Mouse (Mus musculus) kidney, postnatal 10 days (tissue): Measurements from ENCODE around the gene Dohh.
A peak's percentile ranks its signal among the peaks of the same experiment; 100 is the strongest.

ENCODE experiments used
- DNase-seq: peaks from one replicate; pipeline ENCODE4 v3.0.0; 2021; ENCODE audit warnings: mixed read lengths

Gene Dohh

DNA sequence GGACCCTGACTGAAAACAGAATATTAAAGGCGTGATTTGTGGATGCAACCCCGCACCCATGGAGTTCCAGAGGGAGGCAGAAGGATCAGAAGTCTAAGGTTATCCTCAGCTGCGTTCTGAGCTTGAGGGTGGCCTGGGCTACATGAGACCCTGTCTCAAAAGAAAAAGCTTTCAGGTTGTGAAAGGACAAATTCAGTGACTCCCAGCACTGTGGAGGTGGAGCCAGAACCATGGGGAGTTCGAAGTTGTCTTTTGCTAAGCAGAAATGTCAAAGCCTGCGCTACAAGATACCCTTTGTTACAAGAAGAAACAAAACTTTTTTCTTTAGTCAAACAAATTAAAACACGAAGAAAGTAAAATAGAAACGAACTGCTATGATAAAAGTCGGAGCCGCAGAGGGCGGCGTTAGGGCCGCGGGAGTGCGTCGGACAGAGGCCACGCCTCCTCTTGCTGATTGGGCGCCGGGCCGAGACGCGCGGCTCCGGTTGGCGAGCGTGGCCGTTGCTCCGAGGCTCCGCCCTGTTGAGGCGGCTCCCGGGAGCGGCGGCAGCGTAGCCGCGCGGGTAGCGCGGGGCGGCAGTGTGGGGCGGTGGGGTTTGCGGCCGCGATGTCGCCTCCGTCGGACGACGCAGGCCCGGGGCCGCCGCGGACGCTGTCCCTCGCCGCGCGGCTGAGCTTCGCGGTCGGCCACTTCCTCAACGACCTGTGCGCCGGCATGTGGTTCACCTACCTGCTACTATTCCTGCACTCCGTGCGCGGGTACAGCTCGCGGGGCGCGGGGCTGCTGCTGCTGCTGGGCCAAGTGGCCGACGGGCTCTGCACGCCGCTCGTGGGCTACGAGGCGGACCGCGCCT is 27.0 kb upstream of the Dohh start, which contains the start of gene Mfsd12:
TSS of gene Mfsd12 (plus strand) at position 501 of the 854 bp plus-strand sequence.
- peak; percentile 96 for DNase-seq

DNA sequence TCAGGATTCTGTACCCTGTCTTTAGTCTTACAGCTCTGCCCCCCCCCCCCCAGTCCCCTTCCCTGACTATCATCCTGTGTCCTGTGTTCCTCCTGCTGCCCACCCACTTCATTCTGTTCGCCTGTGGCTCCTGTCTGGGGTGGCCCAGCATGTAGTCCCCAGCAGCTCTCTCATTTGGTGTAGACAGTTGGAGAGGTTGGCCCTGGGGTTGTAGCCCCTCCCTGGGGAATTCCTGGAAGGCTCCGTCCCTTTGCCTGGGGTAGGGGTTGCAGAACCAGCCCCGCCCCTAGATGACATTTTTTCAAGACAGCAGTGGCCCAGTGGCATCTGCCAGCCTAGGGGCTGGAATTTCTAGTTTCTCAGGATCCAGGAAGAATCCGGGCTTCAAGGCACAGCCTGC is 26.0 kb upstream of the Dohh start:
- no peak for DNase-seq

DNA sequence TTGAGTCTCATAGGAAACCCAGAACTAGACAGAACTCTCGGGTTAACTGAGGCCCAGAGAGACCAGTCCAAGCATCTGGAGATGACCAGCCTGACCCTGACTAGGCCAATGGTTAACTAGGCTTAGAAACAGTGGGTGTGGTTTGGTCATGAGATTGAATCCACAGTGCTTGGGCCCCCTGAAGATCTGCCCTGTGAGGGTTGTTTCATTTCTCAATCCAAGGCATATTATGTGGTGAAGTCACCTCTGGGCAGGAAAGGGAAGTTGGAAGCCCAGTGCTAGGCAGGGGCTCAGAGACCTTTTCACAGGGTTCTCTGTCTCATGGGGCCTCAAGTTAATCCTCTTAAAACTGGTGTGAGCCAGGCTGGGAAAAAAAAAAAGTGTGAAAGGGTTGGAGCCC is 25.4 kb upstream of the Dohh start:
- no peak for DNase-seq

DNA sequence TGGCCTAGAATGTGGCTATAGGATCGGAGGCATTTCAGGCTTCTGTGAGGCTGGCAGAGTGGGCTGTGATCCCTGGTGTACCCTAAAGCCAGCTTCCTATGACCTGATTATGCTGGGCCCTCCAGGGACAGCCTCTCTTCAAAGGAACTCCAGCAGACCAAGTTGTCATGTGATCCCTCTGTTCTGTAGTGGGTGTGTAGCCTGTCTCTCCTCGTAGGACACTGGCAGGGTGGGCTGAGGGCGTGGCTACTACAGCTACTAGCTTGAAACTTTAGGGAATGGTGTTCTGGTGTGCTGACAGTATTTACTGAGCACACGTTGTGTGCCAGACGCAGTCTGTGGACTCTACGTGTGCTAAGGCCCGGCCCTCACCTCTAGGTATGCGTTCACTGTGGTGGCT is 23.5 kb upstream of the Dohh start:
- no peak for DNase-seq

DNA sequence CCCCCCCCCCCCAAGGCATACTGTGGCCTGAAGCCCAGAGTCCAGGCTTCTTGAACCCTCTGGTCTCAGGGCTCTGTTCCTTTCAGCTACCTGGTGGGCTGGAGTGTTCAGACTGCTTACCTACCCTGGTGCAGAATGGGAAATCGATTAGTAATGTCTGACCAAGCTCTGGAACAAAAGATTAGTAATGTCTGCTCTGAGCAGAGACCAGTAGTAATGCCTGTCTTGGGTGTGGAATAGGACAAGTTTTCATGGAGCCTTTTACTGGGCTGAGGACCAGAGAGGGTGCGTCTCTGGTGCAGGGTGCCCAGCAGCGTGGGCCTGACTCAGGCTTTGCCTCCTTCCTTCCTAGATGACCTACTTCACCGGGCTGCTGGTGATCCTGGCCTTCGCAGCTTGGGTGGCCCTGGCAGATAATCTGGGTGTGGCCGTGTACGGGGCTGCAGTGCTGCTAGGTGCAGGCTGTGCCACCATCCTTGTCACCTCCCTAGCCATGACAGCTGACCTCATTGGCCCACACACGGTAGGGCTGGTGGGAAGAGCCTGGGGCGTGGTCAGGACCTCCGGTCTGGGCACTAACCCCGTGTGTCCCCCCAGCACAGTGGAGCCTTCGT is 21.8 kb upstream of the Dohh start:
- DNase-seq = no peak

DNA sequence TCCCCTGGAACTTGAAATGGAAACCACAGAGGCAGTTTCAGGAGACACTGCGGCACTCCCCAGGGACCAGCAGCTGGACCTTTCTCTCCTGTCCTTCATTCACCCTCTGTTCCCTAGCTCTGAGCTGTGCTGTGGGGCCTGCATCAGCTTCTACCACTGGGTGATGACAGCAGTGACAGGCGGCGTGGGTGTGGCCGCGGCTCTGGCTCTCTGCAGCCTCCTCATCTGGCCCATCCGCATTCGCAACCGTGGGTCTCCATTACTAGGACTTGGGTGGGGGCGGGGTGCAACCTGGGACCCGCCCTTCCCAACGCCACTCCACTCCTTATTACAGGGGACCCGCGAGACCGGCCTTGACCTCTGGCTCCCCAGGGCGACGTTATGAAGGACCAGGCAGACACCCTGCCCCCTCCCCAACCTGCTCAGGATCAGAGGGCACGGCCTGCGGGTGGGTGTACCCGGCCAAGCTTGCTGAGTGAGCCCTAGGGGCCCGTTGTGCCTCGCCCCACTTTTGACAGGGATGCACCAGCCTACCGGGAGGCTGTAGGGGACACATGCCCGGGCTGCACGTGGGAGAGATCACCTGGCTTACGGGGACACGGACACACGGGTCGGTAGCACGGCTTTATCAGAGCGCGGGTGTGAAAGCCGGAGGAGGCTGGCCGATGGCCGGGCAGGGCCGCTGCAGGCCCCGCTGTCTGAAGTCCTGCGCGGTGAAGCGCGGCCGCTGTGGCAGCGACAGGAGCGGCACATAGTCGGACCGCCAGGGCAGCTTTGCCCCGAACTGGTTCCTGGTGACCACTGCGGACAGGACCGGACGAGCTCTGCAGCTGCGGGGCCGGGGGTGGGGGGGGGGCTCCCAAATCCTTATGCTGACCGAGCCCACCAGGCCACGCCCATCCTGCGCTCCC is 20.5 kb upstream of the Dohh start:
- peak; percentile 67 for DNase-seq

DNA sequence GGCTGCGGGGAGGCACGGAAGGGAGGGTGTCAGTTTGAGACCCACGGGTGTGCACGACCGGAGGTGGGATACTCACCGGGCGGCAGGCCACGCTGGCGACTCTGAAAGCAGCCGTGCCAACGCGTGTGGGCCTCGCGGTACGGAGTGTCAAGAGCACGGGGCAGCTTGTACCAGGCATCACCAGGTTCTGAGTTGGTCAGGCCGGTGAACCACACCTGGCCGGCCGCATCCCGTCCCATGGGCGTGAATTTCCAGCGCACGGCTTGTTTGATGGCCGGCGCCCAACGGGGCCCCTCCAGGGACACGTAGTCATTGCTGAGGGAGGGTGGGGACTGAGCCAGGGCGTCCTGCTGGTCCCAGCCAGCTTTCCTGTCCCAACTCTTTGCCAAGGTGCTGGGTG is 19.6 kb upstream of the Dohh start:
- DNase-seq = peak; percentile 51

DNA sequence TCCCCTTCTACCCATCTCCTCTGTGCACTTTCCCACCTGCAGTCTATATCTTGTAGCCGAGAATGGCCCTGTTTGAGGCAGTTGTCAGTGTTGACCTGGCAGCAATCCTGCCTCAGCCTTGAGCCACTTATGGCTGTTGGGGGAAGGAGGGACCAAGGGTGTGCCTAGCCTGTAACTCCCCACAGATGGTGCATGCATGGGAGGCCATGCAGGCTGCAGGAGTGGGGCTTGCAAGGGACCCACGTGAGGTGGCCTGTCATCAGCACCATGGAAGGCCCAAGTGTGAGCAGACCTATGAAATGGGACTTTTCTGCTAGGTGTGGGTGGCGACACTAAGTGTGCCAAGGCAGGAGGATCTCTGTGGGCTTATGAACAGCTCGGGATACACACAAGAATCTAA is 19.2 kb upstream of the Dohh start:
- no peak for DNase-seq

DNA sequence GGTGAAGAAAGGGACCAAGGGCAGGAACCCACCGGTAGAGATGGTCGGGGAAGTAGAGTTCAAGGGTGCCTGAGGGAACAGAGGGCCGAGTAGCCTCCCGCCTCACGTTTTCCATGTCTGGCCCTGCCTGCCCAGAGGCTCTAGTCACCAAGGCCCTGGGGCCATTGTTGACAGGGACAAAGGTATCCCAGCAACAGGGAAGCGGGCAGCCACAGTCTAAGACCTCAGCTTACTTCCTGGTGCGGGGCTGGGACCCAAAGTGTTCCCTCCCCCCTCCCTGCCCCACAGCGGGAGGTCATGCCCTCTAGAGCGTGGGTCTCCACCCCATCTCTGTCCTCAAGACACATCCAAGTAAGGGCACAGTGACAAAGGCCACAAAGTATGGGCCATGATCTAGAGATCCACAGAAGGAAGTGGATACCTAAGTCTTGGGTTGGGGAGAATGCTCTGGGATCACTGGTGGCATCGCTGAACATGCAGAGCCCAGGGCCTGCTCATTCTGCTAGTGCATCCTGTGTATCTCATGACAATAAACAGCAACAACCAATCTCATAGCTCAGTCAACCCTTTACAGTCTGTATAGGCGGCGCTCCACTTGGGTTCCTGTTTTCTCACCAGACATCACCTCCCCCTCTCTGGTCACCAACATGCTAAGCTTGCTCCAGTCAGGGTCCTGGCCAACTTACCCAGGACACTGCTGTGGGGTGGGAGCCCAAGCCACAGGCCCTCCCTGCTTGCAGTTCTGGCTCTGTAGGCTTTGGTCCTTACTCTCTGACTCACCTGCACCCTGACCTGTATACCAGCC is 18.4 kb upstream of the Dohh start, which contains the start of gene 4930404N11Rik:
TSS of gene 4930404N11Rik (minus strand) at position 145 of the 805 bp plus-strand sequence.
- DNase-seq = no peak

DNA sequence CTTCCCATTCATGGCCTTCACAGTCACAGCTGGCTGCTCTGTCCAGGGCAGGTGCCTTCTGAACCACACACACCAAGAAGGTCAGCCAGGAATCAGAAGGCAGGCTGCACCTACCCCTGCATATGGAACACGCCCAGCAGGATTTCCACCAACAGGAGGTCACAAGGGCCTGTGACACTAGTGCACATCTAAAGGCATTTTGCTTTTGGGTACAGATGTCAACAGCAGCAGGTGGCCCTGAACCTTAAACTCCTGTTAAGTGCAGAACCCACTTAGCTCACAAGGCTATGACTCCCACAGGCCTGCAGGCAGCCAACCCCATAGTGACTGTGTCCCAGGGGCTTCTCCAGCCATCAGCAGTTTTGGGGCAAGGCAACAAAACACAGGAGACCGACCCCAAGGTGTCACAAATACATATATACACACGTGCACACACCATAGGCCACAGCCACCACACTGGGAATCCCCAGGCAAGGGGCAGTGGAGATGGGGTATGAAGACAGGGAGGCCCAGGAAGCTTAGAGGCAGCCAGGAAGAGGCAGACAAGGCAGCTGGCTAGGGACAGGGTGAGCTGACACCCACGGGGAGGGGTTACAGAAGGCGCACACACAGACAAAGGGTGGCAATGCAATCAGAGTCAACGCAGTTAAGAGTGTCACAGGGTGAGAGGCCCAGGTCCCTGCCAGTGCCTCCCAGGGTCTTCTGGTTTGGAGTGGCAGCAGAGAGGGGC is 17.6 kb upstream of the Dohh start:
- DNase-seq = no peak

DNA sequence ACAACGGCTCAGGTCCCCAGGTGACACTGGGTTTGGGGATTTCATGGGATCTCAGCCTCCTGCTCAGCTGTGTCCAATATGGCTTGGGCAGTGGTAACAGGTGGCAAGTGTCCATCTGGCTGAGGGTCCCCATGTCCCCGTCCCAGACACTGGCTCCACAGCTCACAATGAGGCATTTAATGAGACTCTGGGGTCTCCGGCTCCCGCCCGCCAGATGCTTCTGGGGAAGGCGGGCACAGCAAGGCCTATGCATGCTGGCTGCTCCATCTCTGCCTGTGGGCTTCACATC is 17.1 kb upstream of the Dohh start:
- DNase-seq = no peak

DNA sequence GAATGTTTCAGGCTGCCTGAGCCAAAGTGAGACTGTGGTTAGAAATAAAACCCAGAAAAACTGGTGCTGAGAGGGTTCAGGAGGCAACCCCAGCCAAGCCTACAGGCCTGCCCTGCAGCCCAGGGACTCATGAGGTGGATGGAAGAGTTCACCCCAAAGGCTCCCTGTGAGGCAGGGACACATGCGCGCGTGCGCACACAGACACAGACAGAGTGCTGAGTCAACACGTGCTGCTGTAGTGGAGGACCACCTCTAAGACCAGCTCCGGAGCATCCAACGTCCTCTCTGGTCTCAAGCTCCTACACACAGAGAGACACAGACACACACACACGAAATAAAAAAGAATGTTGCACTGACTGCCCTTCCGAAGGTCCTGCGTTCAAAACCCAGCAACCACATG is 8.9 kb upstream of the Dohh start:
- DNase-seq = no peak

DNA sequence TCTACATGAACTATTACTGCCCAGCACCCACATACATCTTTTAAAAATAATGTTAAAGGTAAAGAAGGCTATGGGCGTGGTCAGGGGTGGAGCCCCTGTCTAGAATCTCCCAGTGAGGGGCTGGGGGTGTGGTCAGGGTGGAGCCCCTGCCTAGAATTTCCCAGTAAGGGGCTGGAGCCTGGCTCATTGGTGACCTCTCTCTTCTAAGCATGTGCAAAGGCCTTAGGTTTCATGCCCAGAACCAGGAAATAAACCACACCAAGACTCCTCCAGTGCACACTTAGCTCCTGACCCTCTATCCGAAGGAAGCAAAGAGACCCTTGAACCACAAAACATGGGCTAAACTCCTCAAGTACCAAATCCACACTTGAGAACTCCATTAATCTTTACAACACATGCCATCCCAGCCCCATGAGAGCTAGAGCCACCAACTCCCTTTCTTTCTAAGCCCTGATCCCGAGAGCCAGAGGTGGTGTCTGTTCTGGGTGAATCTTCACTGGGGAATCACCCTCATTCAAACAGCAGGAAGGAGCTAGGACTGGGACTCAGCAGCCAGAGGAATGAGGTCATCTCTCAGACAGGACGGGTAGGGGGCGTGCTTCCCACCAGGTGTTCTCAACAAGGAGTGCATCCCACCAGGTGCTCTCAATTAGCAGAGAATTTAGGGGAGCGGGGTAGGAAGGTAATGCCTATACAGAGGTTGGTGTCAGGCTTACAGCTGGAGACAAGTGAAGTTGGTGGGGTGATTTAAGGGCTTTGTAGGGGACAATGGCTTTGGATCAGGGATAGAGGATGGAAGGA is 7.5 kb upstream of the Dohh start:
- DNase-seq = no peak

DNA sequence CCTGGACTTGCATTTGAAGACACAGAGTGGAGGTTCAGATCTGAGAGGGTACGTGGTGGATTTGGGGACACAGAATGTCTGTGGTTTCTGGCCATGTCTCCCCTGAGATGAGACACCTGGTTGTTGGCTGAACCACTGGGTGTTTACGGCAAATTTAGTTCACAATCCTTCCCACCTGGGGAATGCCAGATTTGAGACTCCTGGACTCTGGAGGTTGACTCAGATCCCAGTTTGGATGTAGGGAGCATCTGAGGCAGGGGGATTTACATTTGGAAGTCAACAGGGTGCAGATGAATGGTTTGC is 6.9 kb upstream of the Dohh start:
- no peak for DNase-seq

DNA sequence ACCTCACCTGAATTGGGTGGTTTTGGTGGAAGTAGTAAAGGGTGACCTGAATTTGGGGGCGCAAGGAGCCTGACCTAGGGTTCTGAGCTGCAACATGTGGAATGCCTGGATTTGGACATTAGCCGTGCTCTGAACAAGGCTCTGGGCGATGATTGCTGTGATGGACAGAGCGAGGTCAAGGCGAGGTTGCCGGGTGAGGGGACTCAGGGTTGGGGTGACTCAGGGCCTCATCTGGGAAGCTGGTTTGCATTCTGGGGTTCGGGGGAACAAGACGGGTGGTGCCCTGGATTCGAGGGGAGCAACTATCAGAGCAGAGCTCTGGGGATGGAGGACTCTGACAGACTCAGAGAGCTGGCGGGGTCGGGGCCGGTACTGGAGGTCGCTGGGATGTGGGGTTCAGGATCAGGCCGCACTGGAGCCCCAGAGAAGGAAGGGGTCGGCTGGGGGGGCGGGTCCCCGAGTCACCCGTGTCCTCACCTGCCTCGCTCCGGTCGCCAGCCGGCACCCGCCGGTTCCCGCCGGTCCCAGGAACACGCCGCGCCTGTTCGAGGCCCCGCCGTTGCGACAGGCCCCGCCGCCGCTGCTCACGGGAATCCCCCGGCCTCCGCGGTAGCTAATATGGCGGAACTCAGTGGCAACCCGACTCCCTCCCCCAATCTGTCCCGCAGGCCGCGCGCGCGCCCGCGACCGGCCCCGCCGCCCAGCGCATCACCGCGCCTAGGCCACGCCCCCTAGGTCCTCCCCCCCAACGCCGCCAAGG is 6.3 kb upstream of the Dohh start, which contains the start of gene Fzr1:
TSS of gene Fzr1 (minus strand) at position 724 of the 760 bp plus-strand sequence.
- no peak for DNase-seq

DNA sequence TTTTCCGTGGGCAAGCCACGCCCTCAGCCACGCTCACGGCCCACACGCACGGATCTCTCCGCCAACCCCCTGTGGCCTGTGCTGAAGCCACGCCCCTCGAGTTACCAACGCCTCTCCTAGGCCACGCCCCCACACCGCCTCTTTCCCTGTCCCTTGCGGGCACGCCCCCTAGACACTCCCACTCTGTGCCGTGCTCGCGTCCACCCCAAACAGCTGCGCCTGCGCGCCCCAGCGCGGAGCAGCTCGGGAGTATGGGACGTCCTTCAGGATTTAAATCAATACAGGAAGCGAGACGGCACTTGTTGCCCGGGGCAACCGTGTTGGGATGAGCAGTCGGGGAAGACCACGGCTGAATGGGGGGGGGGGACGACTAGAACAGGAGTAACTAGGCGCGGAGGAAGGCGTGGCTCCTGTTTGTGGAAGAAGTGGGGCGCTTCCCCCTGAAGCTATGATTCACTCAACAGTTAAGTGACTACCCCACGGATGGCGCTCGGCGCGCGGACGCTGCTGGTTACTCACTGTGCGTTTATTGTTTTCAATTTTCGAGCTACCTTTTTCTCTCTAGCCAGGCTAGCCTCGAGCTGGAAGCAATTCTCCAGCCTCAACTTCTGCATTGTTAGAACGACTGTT is 5.6 kb upstream of the Dohh start:
- peak; percentile 100 for DNase-seq

DNA sequence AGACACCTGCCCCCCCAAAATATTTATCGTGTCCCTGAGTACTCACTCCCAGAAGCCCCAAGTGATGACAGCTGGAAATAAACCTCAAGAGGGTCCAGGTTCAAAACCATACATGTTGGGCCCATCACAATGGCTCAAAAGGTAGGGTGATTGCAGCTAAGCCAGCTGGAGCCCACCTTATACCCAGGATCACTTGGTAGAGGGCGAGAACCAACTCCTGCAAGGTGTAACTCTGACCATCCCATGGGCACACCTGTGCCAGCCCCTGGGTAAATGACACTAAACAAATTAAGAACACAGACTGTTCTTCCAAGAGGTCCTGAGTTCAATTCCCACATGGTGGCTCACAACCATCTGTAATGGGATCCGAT is 5.1 kb upstream of the Dohh start:
- DNase-seq = no peak

DNA sequence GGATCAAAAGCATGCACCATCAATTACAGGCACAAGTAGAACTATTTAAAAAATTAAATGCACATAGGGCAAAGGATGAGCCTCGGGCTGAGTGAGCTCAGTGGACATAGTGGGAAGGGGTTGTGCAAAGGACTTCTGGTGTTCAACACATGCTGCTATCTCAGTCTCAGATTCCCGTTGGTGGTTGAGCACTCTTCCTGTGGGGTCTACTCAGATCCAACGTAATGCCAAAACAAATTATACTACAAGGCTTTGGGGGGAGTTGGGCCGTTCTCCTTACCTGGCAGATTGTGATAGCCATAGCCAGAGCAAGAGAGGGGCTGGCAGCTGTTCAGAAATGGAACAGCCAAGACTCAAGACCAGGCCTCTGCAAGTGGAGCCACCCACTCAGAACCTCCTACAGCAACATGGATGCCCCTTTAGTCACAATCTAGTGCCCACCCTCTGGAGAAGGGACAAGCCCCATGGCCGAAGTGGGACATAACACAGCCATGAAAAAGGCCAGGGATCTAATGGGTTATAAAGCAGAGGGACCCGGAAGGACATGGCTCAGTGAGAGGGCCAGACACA is 4.3 kb upstream of the Dohh start:
- no peak for DNase-seq

DNA sequence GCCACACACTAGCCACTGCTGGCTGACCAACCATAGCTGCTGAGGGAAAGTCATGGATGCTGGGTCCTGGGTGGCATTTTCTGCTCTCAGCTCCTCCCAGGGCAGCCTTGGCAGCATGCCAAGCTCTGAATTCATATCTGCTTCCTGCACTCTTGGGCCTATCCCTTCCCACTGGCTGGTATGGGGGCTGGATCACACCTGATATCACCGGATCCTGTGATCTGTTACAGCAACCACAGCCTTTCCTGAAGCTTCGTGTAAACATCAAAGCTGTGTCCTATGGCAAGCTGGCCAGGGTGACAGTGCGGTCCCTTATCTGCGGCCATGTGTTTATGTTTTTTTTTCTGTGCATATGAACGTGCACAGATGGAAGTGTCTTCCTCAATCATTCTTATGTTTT is 2.2 kb upstream of the Dohh start:
- DNase-seq = peak; percentile 68

DNA sequence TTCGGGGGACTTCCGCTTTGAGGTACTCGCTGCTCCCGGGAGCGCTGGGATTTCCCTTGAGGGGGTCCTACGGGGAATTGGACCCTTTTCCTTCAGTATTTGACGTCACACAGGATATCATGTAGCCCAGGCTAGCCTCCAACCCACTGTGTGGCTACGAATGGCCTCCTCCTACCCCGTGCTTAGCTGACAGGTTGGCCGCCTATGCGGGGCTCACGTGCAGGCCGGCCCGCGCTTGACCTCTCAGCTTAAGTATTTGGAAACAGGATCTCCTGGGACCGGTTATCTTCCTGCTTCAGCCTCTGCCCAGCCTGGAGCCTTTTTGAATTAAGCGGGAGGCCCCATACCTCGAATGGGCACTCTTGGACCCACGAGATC is 366 bp downstream of the Dohh start:
- DNase-seq = no peak
